ENCODE assay signal across 15 mouse cellular contexts in genomic region chrX:37908581-37908980, GRCm38 (mm10). TPM values are rescaled to one million over a fixed set of nuclear protein-coding genes. Genes with fewer than 3 reads are reported as not detected.
DNase-seq lines count a peak whose midpoint lies in the region; ATAC-seq and TF ChIP-seq lines count a peak whose summit lies in the region.
"Had no signal": no experiment of that assay in that cellular context is flagged by ENCODE, and none has a peak within 500 bp of the region (broad histone marks: within the 10 kb centered on the region; RNA-seq: fewer than 3 reads in every experiment).

No protein-coding gene starts in this region.

- no peak overlapping the region for H3K4me2 ChIP-seq in kidney, postnatal 0 days (ENCODE audit: low read length)
- H3K4me2 ChIP-seq: embryonic facial prominence, embryonic 15.5 days; heart, embryonic 13.5 days had no signal

- no peak for TF ChIP-seq POLR2A in kidney, adult 2 months (IDR thresholded peaks at IDR 0.05; ENCODE audit: low read depth, low read length)
- TF ChIP-seq POLR2A in testis, adult 2 months (IDR thresholded peaks at IDR 0.05; ENCODE audit: control insufficient read depth, low read depth, low read length) = no peak
- no peak for TF ChIP-seq POLR2A in brain, embryonic 14.5 days (IDR thresholded peaks at IDR 0.05; ENCODE audit: borderline replicate concordance, extremely low read depth, insufficient read depth, insufficient read length, poor library complexity, severe bottlenecking)

- peak; percentile 30; the same call in 1 of the 2 replicates for TF ChIP-seq CTCF in kidney, postnatal 0 days (IDR thresholded peaks at IDR 0.05; ENCODE audit: low read depth)
- no peak for TF ChIP-seq CTCF in kidney, adult 2 months (conservative IDR thresholded peaks at IDR 0.05; ENCODE audit: insufficient read depth, insufficient read length, low read depth, low read length)
- TF ChIP-seq CTCF in testis, adult 2 months (IDR thresholded peaks at IDR 0.05; ENCODE audit: control insufficient read depth, insufficient read depth, insufficient replicate concordance, low read depth, low read length) = peak; percentile 11; the same call in 1 of the 2 replicates
- TF ChIP-seq CTCF in brain, embryonic 14.5 days (IDR thresholded peaks at IDR 0.05; ENCODE audit: borderline replicate concordance, extremely low read depth, insufficient read depth, insufficient read length) = peak; percentile 27; the same call in 1 of the 2 replicates

- WGBS in kidney, postnatal 0 days = 53% methylated on average over 7 of the region's 7 CpGs
- 38% methylated on average over 7 of the region's 7 CpGs for WGBS in kidney, adult 2 months

- no peak for ATAC-seq in kidney, postnatal 0 days (replicated peaks; ENCODE audit: low FRiP score, low read depth)
- ATAC-seq: midbrain, embryonic 16.5 days had no signal

- H3K9ac ChIP-seq in kidney, postnatal 0 days (ENCODE audit: low read depth, low read length) = no peak overlapping the region
- H3K9ac ChIP-seq: embryonic facial prominence, embryonic 15.5 days; heart, embryonic 13.5 days had no signal

- H3K4me1 ChIP-seq in kidney, postnatal 0 days (replicated peaks; ENCODE audit: insufficient read depth, low read length) = no peaks in the 10 kb centered on the region
- no peaks in the 10 kb centered on the region for H3K4me1 ChIP-seq in kidney, adult 2 months (ENCODE audit: control insufficient read depth, insufficient read depth, low read length)
- H3K4me1 ChIP-seq in testis, adult 2 months (ENCODE audit: control insufficient read depth, insufficient read depth, low read length) = no peaks in the 10 kb centered on the region
- H3K4me1 ChIP-seq: embryonic facial prominence, embryonic 15.5 days; heart, embryonic 13.5 days had no signal

- DNase-seq in kidney, postnatal 0 days (ENCODE audit: low spot score) = peak; percentile 0
- DNase-seq in kidney, adult 2 months = no peak
- no peak for DNase-seq in testis, postnatal 14 days (ENCODE audit: low spot score)
- no peak for DNase-seq in brain, embryonic 14.5 days (ENCODE audit: low read depth)
- peak; percentile 44 for DNase-seq in testis, postnatal 10 days (ENCODE audit: low spot score)
- DNase-seq in spleen, postnatal 10 days (ENCODE audit: low spot score in 2 of 2) = no peak
- no peak for DNase-seq in spleen, postnatal 36 days (ENCODE audit: low spot score in 2 of 2)
- DNase-seq: kidney, adult 18-20 months; lung, adult 18-20 months; spleen, adult 18-20 months; thymus, postnatal 25 days had no signal

- H3K36me3 ChIP-seq in kidney, postnatal 0 days (ENCODE audit: insufficient read depth, low read length) = no peaks in the 10 kb centered on the region
- no peaks in the 10 kb centered on the region for H3K36me3 ChIP-seq in kidney, adult 2 months (ENCODE audit: control insufficient read depth, insufficient read depth, low read length)
- no peaks in the 10 kb centered on the region for H3K36me3 ChIP-seq in testis, adult 2 months (ENCODE audit: control insufficient read depth, insufficient read depth, low read length)
- H3K36me3 ChIP-seq: embryonic facial prominence, embryonic 15.5 days; heart, embryonic 13.5 days had no signal

- no peaks in the 10 kb centered on the region for H3K27me3 ChIP-seq in kidney, postnatal 0 days (ENCODE audit: insufficient read depth, low read length)
- H3K27me3 ChIP-seq in kidney, adult 2 months (replicated peaks; ENCODE audit: control insufficient read depth, insufficient read depth, low read length) = no peaks in the 10 kb centered on the region
- no peaks in the 10 kb centered on the region for H3K27me3 ChIP-seq in testis, adult 2 months (ENCODE audit: control insufficient read depth, insufficient read depth, low read length)
- H3K27me3 ChIP-seq: embryonic facial prominence, embryonic 15.5 days; heart, embryonic 13.5 days had no signal

- H3K27ac ChIP-seq in kidney, postnatal 0 days = no peak overlapping the region
- no peak overlapping the region for H3K27ac ChIP-seq in kidney, adult 2 months (ENCODE audit: insufficient read depth, low read depth, low read length)
- H3K27ac ChIP-seq in testis, adult 2 months (ENCODE audit: control insufficient read depth, insufficient read depth, low read depth, low read length) = no peak overlapping the region
- H3K27ac ChIP-seq: embryonic facial prominence, embryonic 15.5 days; heart, embryonic 13.5 days had no signal

- H3K9me3 ChIP-seq in kidney, postnatal 0 days (replicated peaks; ENCODE audit: low read length) = no peaks in the 10 kb centered on the region
- H3K9me3 ChIP-seq: embryonic facial prominence, embryonic 15.5 days; heart, embryonic 13.5 days had no signal

- no peak overlapping the region for H3K4me3 ChIP-seq in kidney, postnatal 0 days (replicated peaks; ENCODE audit: low read depth, low read length)
- no peak overlapping the region for H3K4me3 ChIP-seq in kidney, adult 2 months (ENCODE audit: insufficient read depth, low read depth, low read length)
- H3K4me3 ChIP-seq in testis, adult 2 months (ENCODE audit: control insufficient read depth, low read depth, low read length) = no peak overlapping the region
- H3K4me3 ChIP-seq: embryonic facial prominence, embryonic 15.5 days; heart, embryonic 13.5 days had no signal

RNA-seq across cellular contexts. Expression of gene Rhox9, which starts 7.0 kb away (rescaled TPM):
- not detected in 2 replicates for polyA plus RNA-seq in kidney, postnatal 0 days (2015; fragmentation: Nextera tagmentation; extraction: Ambion mirVana)
- polyA plus RNA-seq in kidney, adult 2 months (2012; rRNA removed) = not detected in 2 replicates
- polyA plus RNA-seq in testis, adult 2 months (2012; rRNA removed) = not detected in 2 replicates
- polyA plus RNA-seq in brain, embryonic 14.5 days (2012; rRNA removed) = not detected in 2 replicates
- polyA plus RNA-seq: embryonic facial prominence, embryonic 15.5 days; heart, embryonic 13.5 days; midbrain, embryonic 16.5 days had no signal

RNA-seq across cellular contexts. Expression of gene Rhox7b, which starts 11.5 kb away (rescaled TPM):
- not detected in 2 replicates for polyA plus RNA-seq in kidney, postnatal 0 days (2015; fragmentation: Nextera tagmentation; extraction: Ambion mirVana)
- polyA plus RNA-seq in kidney, adult 2 months (2012; rRNA removed) = not detected in 2 replicates
- 0.16 and 0.34 TPM in 2 replicates for polyA plus RNA-seq in testis, adult 2 months (2012; rRNA removed)
- polyA plus RNA-seq in brain, embryonic 14.5 days (2012; rRNA removed) = not detected in 2 replicates
- polyA plus RNA-seq: embryonic facial prominence, embryonic 15.5 days; heart, embryonic 13.5 days; midbrain, embryonic 16.5 days had no signal

RNA-seq across cellular contexts. Expression of gene Rhox8, which starts 29.8 kb away (rescaled TPM):
- polyA plus RNA-seq in kidney, postnatal 0 days (2015; fragmentation: Nextera tagmentation; extraction: Ambion mirVana) = not detected in 2 replicates
- polyA plus RNA-seq in kidney, adult 2 months (2012; rRNA removed) = not detected in 2 replicates
- 6.1 and 10.7 TPM in 2 replicates for polyA plus RNA-seq in testis, adult 2 months (2012; rRNA removed)
- polyA plus RNA-seq in brain, embryonic 14.5 days (2012; rRNA removed) = not detected in 2 replicates
- polyA plus RNA-seq: embryonic facial prominence, embryonic 15.5 days; heart, embryonic 13.5 days; midbrain, embryonic 16.5 days had no signal

Comparison
In these comparisons a context has a peak if more than half of its experiments do, and no peak if none do; other contexts are left out.
1. DNase-seq: peak in kidney, postnatal 0 days (single experiment) and testis, postnatal 10 days (single experiment); none in kidney, adult 2 months (single experiment), testis, postnatal 14 days (single experiment), brain, embryonic 14.5 days (single experiment), spleen, postnatal 10 days (0 of 2) and spleen, postnatal 36 days (0 of 2).